Mouse (Mus musculus) forebrain, embryonic 10.5 days (tissue): Measurements from ENCODE around the gene Pcsk2. TPM values are rescaled to one million over a fixed set of nuclear protein-coding genes. Genes with fewer than 3 reads are reported as not detected.

Experiments
- DNase-seq: peaks from one replicate; pipeline ENCODE4 v3.0.0-alpha.2; 2017; ENCODE audit warnings: low spot score; ENCODE audit errors: extremely low spot score
- H3K27ac ChIP-seq: fragments of 300-500 bp; sonication (generic); 2 replicates; pipeline ENCODE4 v1.5.1; 2016; ENCODE audit warnings: mild to moderate bottlenecking
- H3K27me3 ChIP-seq: fragments of 300-500 bp; sonication (generic); 2 replicates; pipeline ENCODE4 v1.6.1; 2016; ENCODE audit warnings: mild to moderate bottlenecking; ENCODE audit not compliant: poor library complexity, severe bottlenecking
- H3K36me3 ChIP-seq: fragments of 300-500 bp; sonication (generic); replicated peaks from 2 replicates; pipeline ENCODE4 v1.6.1; 2016; ENCODE audit warnings: mild to moderate bottlenecking, moderate library complexity
- H3K4me1 ChIP-seq: fragments of 300-500 bp; sonication (generic); 2 replicates; pipeline ENCODE4 v1.6.1; 2016
- H3K4me3 ChIP-seq: fragments of 300-500 bp; sonication (generic); 2 replicates; pipeline ENCODE4 v1.5.1; 2016; ENCODE audit warnings: mild to moderate bottlenecking, moderate library complexity
- H3K9me3 ChIP-seq: fragments of 300-500 bp; sonication (generic); 2 replicates; pipeline ENCODE4 v1.6.1; 2016; ENCODE audit warnings: mild to moderate bottlenecking, moderate library complexity
- WGBS: fragments of 180-500 bp; shearing (Covaris S2); methylation state at CpG from one replicate; pipeline ENCODE4 v1.1.7; 2016; 5-methylcytosine and 5-hydroxymethylcytosine counted together
- polyA plus RNA-seq: library from polyadenylated mRNA; unstranded; fragments of >200 nt; fragmentation: Nextera tagmentation; extraction: Ambion mirVana; gene quantifications from 2 replicates; pipeline ENCODE4 v1.2.1, GENCODE M21; 2016

The Pcsk2 gene
- polyA plus RNA-seq, 1 experiment from 2014 or later = 0.86 TPM

GRCm38 (mm10) chr2:143780310-143780709 lies 234.4 kb downstream of the Pcsk2 start:
- Histone ChIP-seq H3K9me3 (no peaks in the 10 kb centered on the region), H3K27ac (no peak overlapping the region), H3K27me3 (no peaks in the 10 kb centered on the region), H3K4me3 (no peak overlapping the region), H3K36me3 (no peaks in the 10 kb centered on the region), H3K4me1 (no peaks in the 10 kb centered on the region)
- WGBS = 94% methylated on average over 2 of the region's 2 CpGs
- DNase-seq = no peak

GRCm38 (mm10) chr2:143789911-143790310 lies 244.0 kb downstream of the Pcsk2 start:
- H3K4me1 ChIP-seq = no peaks in the 10 kb centered on the region
- no peaks in the 10 kb centered on the region for H3K27me3 ChIP-seq

GRCm38 (mm10) chr2:143795858-143796257 lies 249.9 kb downstream of the Pcsk2 start:
- H3K36me3 ChIP-seq = no peaks in the 10 kb centered on the region
- no peak overlapping the region for H3K4me3 ChIP-seq
- no peak for DNase-seq
- H3K9me3 ChIP-seq = no peaks in the 10 kb centered on the region
- WGBS = 91% methylated on average over 4 of the region's 4 CpGs
- no peaks in the 10 kb centered on the region for H3K4me1 ChIP-seq
- H3K27ac ChIP-seq = no peak overlapping the region
- H3K27me3 ChIP-seq = no peaks in the 10 kb centered on the region

More at GRCm38 (mm10) chr2:143789911-143790310, 244.0 kb downstream of the Pcsk2 start:
- 91% methylated on average over 5 of the region's 5 CpGs for WGBS
- Histone ChIP-seq H3K4me3 (no peak overlapping the region), H3K36me3 (no peaks in the 10 kb centered on the region), H3K27ac (no peak overlapping the region), H3K9me3 (no peaks in the 10 kb centered on the region)
- no peak for DNase-seq

- Histone ChIP-seq H3K36me3 (no peaks in the 10 kb centered on the region), H3K4me1 (no peaks in the 10 kb centered on the region), H3K27ac (no peak overlapping the region), H3K4me3 (no peak overlapping the region), H3K9me3 (no peaks in the 10 kb centered on the region), H3K27me3 (no peaks in the 10 kb centered on the region)
- DNase-seq = no peak
- 80% methylated on average over 4 of the region's 4 CpGs for WGBS
Measured at GRCm38 (mm10) chr2:143796335-143797013, 250.5 kb downstream of the Pcsk2 start.

- WGBS = 82% methylated on average over 5 of the region's 5 CpGs
- Histone ChIP-seq H3K36me3 (no peaks in the 10 kb centered on the region), H3K4me1 (peaks cover 2% of the 10 kb centered on the region; the same call in 1 of the 2 replicates)
Measured at GRCm38 (mm10) chr2:143801097-143801496, 255.1 kb downstream of the Pcsk2 start.

GRCm38 (mm10) chr2:143806140-143806923 lies 260.4 kb downstream of the Pcsk2 start:
- Histone ChIP-seq H3K4me3 (no peak overlapping the region), H3K9me3 (no peaks in the 10 kb centered on the region), H3K27me3 (no peaks in the 10 kb centered on the region), H3K36me3 (no peaks in the 10 kb centered on the region), H3K27ac (no peak overlapping the region), H3K4me1 (peaks cover 11% of the 10 kb centered on the region)
- 68% methylated on average over 15 of the region's 15 CpGs for whole genome bisulfite sequencing
- no peak for DNase-seq

More at GRCm38 (mm10) chr2:143801097-143801496, 255.1 kb downstream of the Pcsk2 start:
- DNase-seq = no peak
- Histone ChIP-seq H3K4me3 (no peak overlapping the region), H3K27ac (no peak overlapping the region), H3K9me3 (no peaks in the 10 kb centered on the region), H3K27me3 (no peaks in the 10 kb centered on the region)

GRCm38 (mm10) chr2:143806924-143807664 lies 261.1 kb downstream of the Pcsk2 start:
- H3K9me3 ChIP-seq = no peaks in the 10 kb centered on the region
- H3K36me3 ChIP-seq = no peaks in the 10 kb centered on the region
- H3K4me3 ChIP-seq = no peak overlapping the region
- 79% methylated on average over 9 of the region's 9 CpGs for WGBS
- H3K4me1 ChIP-seq = peaks cover 11% of the 10 kb centered on the region
- DNase-seq = no peak
- no peaks in the 10 kb centered on the region for H3K27me3 ChIP-seq
- no peak overlapping the region for H3K27ac ChIP-seq

- no peak for DNase-seq
- H3K27ac ChIP-seq = no peak overlapping the region
- H3K4me3 ChIP-seq = no peak overlapping the region
- H3K36me3 ChIP-seq = no peaks in the 10 kb centered on the region
- no peaks in the 10 kb centered on the region for H3K27me3 ChIP-seq
- 76% methylated on average over 5 of the region's 5 CpGs for WGBS
- H3K9me3 ChIP-seq = no peaks in the 10 kb centered on the region
- H3K4me1 ChIP-seq = peaks cover 11% of the 10 kb centered on the region
Measured at GRCm38 (mm10) chr2:143808789-143809188, 262.8 kb downstream of the Pcsk2 start.

GRCm38 (mm10) chr2:143812262-143812661 lies 266.3 kb downstream of the Pcsk2 start:
- Histone ChIP-seq H3K36me3 (no peaks in the 10 kb centered on the region), H3K9me3 (no peaks in the 10 kb centered on the region), H3K4me1 (no peaks in the 10 kb centered on the region), H3K27me3 (no peaks in the 10 kb centered on the region), H3K27ac (no peak overlapping the region), H3K4me3 (no peak overlapping the region)
- DNase-seq = no peak
- WGBS = 77% methylated on average over 4 of the region's 4 CpGs

- WGBS = 92% methylated on average over 11 of the region's 11 CpGs
- no peak for DNase-seq
- no peaks in the 10 kb centered on the region for H3K27me3 ChIP-seq
Measured at GRCm38 (mm10) chr2:143813461-143813860, 267.5 kb downstream of the Pcsk2 start.

GRCm38 (mm10) chr2:143831645-143832044 lies 285.7 kb downstream of the Pcsk2 start:
- DNase-seq = no peak
- Histone ChIP-seq H3K4me1 (no peaks in the 10 kb centered on the region), H3K4me3 (no peak overlapping the region), H3K36me3 (no peaks in the 10 kb centered on the region), H3K9me3 (no peaks in the 10 kb centered on the region), H3K27ac (no peak overlapping the region), H3K27me3 (no peaks in the 10 kb centered on the region)
- 85% methylated on average over 17 of the region's 17 CpGs for WGBS

More at GRCm38 (mm10) chr2:143813461-143813860, 267.5 kb downstream of the Pcsk2 start:
- no peak overlapping the region for H3K27ac ChIP-seq
- no peaks in the 10 kb centered on the region for H3K36me3 ChIP-seq
- H3K4me1 ChIP-seq = no peaks in the 10 kb centered on the region
- H3K9me3 ChIP-seq = no peaks in the 10 kb centered on the region
- no peak overlapping the region for H3K4me3 ChIP-seq

- Histone ChIP-seq H3K4me3 (no peak overlapping the region), H3K4me1 (peaks cover 5% of the 10 kb centered on the region), H3K36me3 (no peaks in the 10 kb centered on the region), H3K9me3 (no peaks in the 10 kb centered on the region), H3K27me3 (no peaks in the 10 kb centered on the region), H3K27ac (no peak overlapping the region)
- no peak for DNase-seq
- WGBS = 74% methylated on average over 5 of the region's 5 CpGs
Measured at GRCm38 (mm10) chr2:143832721-143833120, 286.8 kb downstream of the Pcsk2 start.
